Comparison of ENCODE assay signal across 8 mouse cellular contexts in the genomic region with DNA sequence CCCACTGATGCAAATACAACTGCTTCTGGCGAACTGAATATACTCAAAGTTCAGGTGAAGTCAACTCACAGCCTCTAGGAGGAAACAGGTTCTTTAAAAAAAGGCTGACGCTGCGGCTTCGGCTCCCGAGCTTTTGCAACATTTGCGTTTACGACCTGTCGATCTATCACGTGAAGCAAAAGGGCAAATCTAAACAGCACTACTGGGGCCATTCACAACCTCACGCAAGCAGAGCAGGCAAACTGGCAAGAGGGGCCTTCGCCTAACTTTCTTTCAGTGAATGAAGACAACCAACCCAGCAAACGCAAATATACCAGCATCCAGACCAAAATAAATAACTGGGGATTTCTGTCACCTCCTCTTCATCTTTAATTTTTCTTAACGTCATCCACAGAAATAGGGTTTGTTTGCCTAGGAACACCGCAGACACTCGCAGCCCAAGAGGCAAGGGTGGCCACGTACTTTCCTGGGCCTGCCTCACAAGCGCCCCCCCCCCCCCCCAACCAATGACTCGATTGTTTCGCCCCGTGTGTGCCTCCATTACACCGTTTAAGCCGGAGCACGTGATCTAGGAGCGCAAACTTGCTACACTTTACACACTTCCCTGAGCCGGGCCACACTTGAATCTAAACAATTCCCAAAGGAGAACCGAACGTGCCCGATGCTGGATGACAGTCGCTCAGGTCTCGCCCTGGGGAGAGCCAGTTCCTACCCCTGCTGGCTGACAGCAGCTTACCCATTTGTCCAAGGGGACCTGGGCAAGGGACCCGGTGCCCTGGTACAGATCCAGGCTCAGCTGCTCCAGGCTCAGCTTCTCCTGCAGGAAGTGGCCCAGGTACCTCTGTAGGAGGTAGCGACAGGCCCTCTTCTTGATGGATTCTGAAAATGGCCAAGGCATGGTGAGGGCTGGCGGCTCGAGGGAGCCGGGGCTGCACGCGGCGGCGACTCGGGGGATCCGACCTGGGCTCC. TPM values are rescaled to one million over a fixed set of nuclear protein-coding genes. Genes with fewer than 3 reads are reported as not detected.
DNase-seq lines count a peak whose midpoint lies in the region; ATAC-seq and TF ChIP-seq lines count a peak whose summit lies in the region.

A gene (plus strand): TSS at position 897 of the 969 bp plus-strand sequence.

- under 1% methylated on average over 31 of the region's 41 CpGs for WGBS in embryonic facial prominence, embryonic 14.5 days
- WGBS in kidney, embryonic 14.5 days = under 1% methylated on average over 41 of the region's 41 CpGs
- 1% methylated on average over 41 of the region's 41 CpGs for WGBS in liver, embryonic 11.5 days
- WGBS in stomach, postnatal 0 days = 1% methylated on average over 36 of the region's 41 CpGs

- H3K27me3 ChIP-seq in embryonic facial prominence, embryonic 14.5 days (replicated peaks; ENCODE audit: control insufficient read depth, insufficient read depth, low read length) = no peaks in the 10 kb centered on the region
- no peaks in the 10 kb centered on the region for H3K27me3 ChIP-seq in kidney, embryonic 14.5 days (ENCODE audit: control insufficient read depth, insufficient read depth, low read length)
- no peaks in the 10 kb centered on the region for H3K27me3 ChIP-seq in liver, embryonic 11.5 days (replicated peaks; ENCODE audit: control insufficient read depth, insufficient read depth, low read length)
- no peaks in the 10 kb centered on the region for H3K27me3 ChIP-seq in stomach, postnatal 0 days (ENCODE audit: control insufficient read depth, insufficient read depth, low read length)

- no peak for TF ChIP-seq EP300 in stomach, postnatal 0 days (optimal IDR thresholded peaks at IDR 0.05)

- H3K9me3 ChIP-seq in embryonic facial prominence, embryonic 14.5 days (ENCODE audit: control insufficient read depth, low read length) = no peaks in the 10 kb centered on the region
- H3K9me3 ChIP-seq in kidney, embryonic 14.5 days (ENCODE audit: control insufficient read depth, low read length) = no peaks in the 10 kb centered on the region
- no peaks in the 10 kb centered on the region for H3K9me3 ChIP-seq in liver, embryonic 11.5 days (ENCODE audit: control insufficient read depth, low read length)
- no peaks in the 10 kb centered on the region for H3K9me3 ChIP-seq in stomach, postnatal 0 days (ENCODE audit: control insufficient read depth, low read length)

- peak within 1 kb of the TSS; percentile 89 for H3K4me2 ChIP-seq in embryonic facial prominence, embryonic 14.5 days (ENCODE audit: low read depth, low read length)
- peak within 1 kb of the TSS; percentile 79 for H3K4me2 ChIP-seq in kidney, embryonic 14.5 days (replicated peaks; ENCODE audit: low read depth, low read length)
- peak within 1 kb of the TSS; percentile 80 for H3K4me2 ChIP-seq in liver, embryonic 11.5 days
- H3K4me2 ChIP-seq in stomach, postnatal 0 days (replicated peaks; ENCODE audit: low read depth) = peak within 1 kb of the TSS; percentile 98

- H3K9ac ChIP-seq in embryonic facial prominence, embryonic 14.5 days (ENCODE audit: low read depth, low read length) = peak within 1 kb of the TSS; percentile 91
- peak within 1 kb of the TSS; percentile 90 for H3K9ac ChIP-seq in kidney, embryonic 14.5 days (ENCODE audit: low read depth, low read length)
- peak within 1 kb of the TSS; percentile 98 for H3K9ac ChIP-seq in liver, embryonic 11.5 days (ENCODE audit: low read depth, low read length)
- peak within 1 kb of the TSS; percentile 95 for H3K9ac ChIP-seq in stomach, postnatal 0 days (ENCODE audit: low read length)

- peak within 1 kb of the TSS; percentile 92 for H3K27ac ChIP-seq in embryonic facial prominence, embryonic 14.5 days (replicated peaks; ENCODE audit: low read depth, low read length)
- H3K27ac ChIP-seq in kidney, embryonic 14.5 days (ENCODE audit: low read depth, low read length) = peak within 1 kb of the TSS; percentile 85
- peak within 1 kb of the TSS; percentile 82 for H3K27ac ChIP-seq in liver, embryonic 11.5 days (ENCODE audit: low read depth, low read length)
- peak within 1 kb of the TSS; percentile 96 for H3K27ac ChIP-seq in stomach, postnatal 0 days (replicated peaks)

- TF ChIP-seq CTCF in stomach, postnatal 0 days (IDR thresholded peaks at IDR 0.05; ENCODE audit: low read depth) = no peak

- peak within 1 kb of the TSS; percentile 96 for H3K4me3 ChIP-seq in embryonic facial prominence, embryonic 14.5 days (ENCODE audit: low read depth, low read length)
- H3K4me3 ChIP-seq in kidney, embryonic 14.5 days (ENCODE audit: low read length) = peak within 1 kb of the TSS; percentile 93
- H3K4me3 ChIP-seq in liver, embryonic 11.5 days (ENCODE audit: low read depth, low read length) = peak within 1 kb of the TSS; percentile 98
- peak within 1 kb of the TSS; percentile 94 for H3K4me3 ChIP-seq in stomach, postnatal 0 days (ENCODE audit: low read depth, low read length)

- peaks cover 19% of the 10 kb centered on the region for H3K4me1 ChIP-seq in embryonic facial prominence, embryonic 14.5 days (ENCODE audit: control insufficient read depth, insufficient read depth, low read length)
- peaks cover 12% of the 10 kb centered on the region; the same call in 1 of the 2 replicates for H3K4me1 ChIP-seq in kidney, embryonic 14.5 days (ENCODE audit: control insufficient read depth, insufficient read depth, low read length)
- H3K4me1 ChIP-seq in liver, embryonic 11.5 days (replicated peaks; ENCODE audit: control insufficient read depth, insufficient read depth, low read length) = peaks cover 20% of the 10 kb centered on the region; the same call in 1 of the 2 replicates
- H3K4me1 ChIP-seq in stomach, postnatal 0 days (replicated peaks; ENCODE audit: control insufficient read depth, insufficient read depth) = peaks cover 3% of the 10 kb centered on the region; the same call in 1 of the 2 replicates

- H3K36me3 ChIP-seq in embryonic facial prominence, embryonic 14.5 days (ENCODE audit: control insufficient read depth, insufficient read depth, low read length) = peaks cover 2% of the 10 kb centered on the region
- H3K36me3 ChIP-seq in kidney, embryonic 14.5 days (ENCODE audit: control insufficient read depth, insufficient read depth, low read length) = no peaks in the 10 kb centered on the region
- H3K36me3 ChIP-seq in liver, embryonic 11.5 days (ENCODE audit: control insufficient read depth, insufficient read depth, low read length) = no peaks in the 10 kb centered on the region
- no peaks in the 10 kb centered on the region; the same call in 1 of the 2 replicates for H3K36me3 ChIP-seq in stomach, postnatal 0 days (ENCODE audit: control insufficient read depth, insufficient read depth, low read length)

- peak; percentile 85 for DNase-seq in CD4-positive, CD25-positive, alpha-beta regulatory T cell, adult 2 months (ENCODE audit: low read depth, low spot score)
- DNase-seq in adrenal gland, postnatal 36 days = peak; percentile 35 to 38
- peak; percentile 65 for DNase-seq in embryonic facial prominence, embryonic 14.5 days (ENCODE audit: low spot score)
- peak; percentile 30 to 37 for DNase-seq in heart, adult 9 months (ENCODE audit: low spot score in 2 of 2)
- peak; percentile 66 for DNase-seq in liver, embryonic 11.5 days (ENCODE audit: low spot score)
- peak; percentile 75 for DNase-seq in stomach, postnatal 0 days (ENCODE audit: low spot score)

- ATAC-seq in embryonic facial prominence, embryonic 14.5 days (ENCODE audit: low read depth) = peak; percentile 51
- peak; percentile 45 for ATAC-seq in kidney, embryonic 14.5 days (ENCODE audit: low FRiP score, low TSS enrichment)
- peak; percentile 55 for ATAC-seq in liver, embryonic 11.5 days (replicated peaks; ENCODE audit: low FRiP score)
- ATAC-seq in monocyte, adult 5-6 weeks (replicated peaks; ENCODE audit: insufficient number of reproducible peaks, low FRiP score, low TSS enrichment, poor library complexity, severe bottlenecking) = peak; percentile 19; the same call in 1 of the 2 replicates
- ATAC-seq in stomach, postnatal 0 days (ENCODE audit: low FRiP score, low TSS enrichment) = peak; percentile 36

RNA-seq across cellular contexts. Expression of the gene that starts here (rescaled TPM):
- 10 to 100 TPM; 20.6 to 21.7 TPM for total RNA-seq in adrenal gland, postnatal 36 days (2021)
- polyA plus RNA-seq in embryonic facial prominence, embryonic 14.5 days (2014; fragmentation: Nextera tagmentation; extraction: Ambion mirVana) = 27.9 and 29.7 TPM in 2 replicates
- polyA plus RNA-seq in kidney, embryonic 14.5 days (2014; fragmentation: Nextera tagmentation; extraction: Ambion mirVana) = 28.1 and 29.6 TPM in 2 replicates
- 27.5 and 28.4 TPM in 2 replicates for polyA plus RNA-seq in liver, embryonic 11.5 days (2014; fragmentation: Nextera tagmentation; extraction: Ambion mirVana)
- 17.5 to 21.6 TPM (median 21.5 TPM) in 3 replicates for total RNA-seq in monocyte, adult 5-6 weeks (2017)
- 30.6 and 31.6 TPM in 2 replicates for polyA plus RNA-seq in stomach, postnatal 0 days (2015; fragmentation: Nextera tagmentation; extraction: Ambion mirVana)

Comparison
In these comparisons a context has a peak if more than half of its experiments do, and no peak if none do; other contexts are left out.
1. Peak in every context shown above with its lines: DNase-seq, ATAC-seq, H3K4me3 ChIP-seq and H3K27ac ChIP-seq.
2. DNase-seq: peak in every context shown above with its lines; median percentile 85 in CD4-positive, CD25-positive, alpha-beta regulatory T cell, adult 2 months; 75 in stomach, postnatal 0 days; 66 in liver, embryonic 11.5 days; 65 in embryonic facial prominence, embryonic 14.5 days; 36 in adrenal gland, postnatal 36 days; 34 in heart, adult 9 months.